Mouse (Mus musculus) neural tube, embryonic 13.5 days (tissue): ENCODE data around the gene Odf3l1. TPM values are rescaled to one million over a fixed set of nuclear protein-coding genes. Genes with fewer than 3 reads are reported as not detected.
A peak's percentile ranks its signal among the peaks of the same experiment; 100 is the strongest.
"Not testable (repeated sequence)": the region's sequence is repeated elsewhere in the genome, so short reads cannot be mapped to it uniquely, and the experiment has no call there.

Source experiments
- ATAC-seq: fragments of 200-750 bp; cut with Nextera tagmentation; 2 replicates; pipeline ENCODE4 v1.8.0; 2017; ENCODE audit warnings: low read depth, mild to moderate bottlenecking, moderate TSS enrichment, moderate library complexity
- H3K27ac ChIP-seq: fragments of 300-500 bp; sonication (generic); replicated peaks from 2 replicates; pipeline ENCODE4 v1.5.1; 2015; ENCODE audit warnings: moderate library complexity, mild to moderate bottlenecking, inconsistent platforms
- H3K27me3 ChIP-seq: fragments of 300-500 bp; sonication (generic); 2 replicates; pipeline ENCODE4 v1.6.1; 2015; ENCODE audit warnings: mild to moderate bottlenecking, inconsistent platforms
- H3K36me3 ChIP-seq: fragments of 300-500 bp; sonication (generic); 2 replicates; pipeline ENCODE4 v1.6.1; 2015; ENCODE audit warnings: mild to moderate bottlenecking, inconsistent platforms
- H3K4me1 ChIP-seq: fragments of 300-500 bp; sonication (generic); replicated peaks from 2 replicates; pipeline ENCODE4 v1.6.1; 2015; ENCODE audit warnings: inconsistent platforms
- H3K4me2 ChIP-seq: fragments of 300-500 bp; sonication (generic); 2 replicates; pipeline ENCODE4 v1.6.1; 2015; ENCODE audit warnings: inconsistent platforms, mild to moderate bottlenecking, moderate library complexity
- H3K4me3 ChIP-seq: fragments of 300-500 bp; sonication (generic); 2 replicates; pipeline ENCODE4 v1.5.1; 2015; ENCODE audit warnings: mild to moderate bottlenecking, inconsistent platforms
- H3K9ac ChIP-seq: fragments of 300-500 bp; sonication (generic); 2 replicates; pipeline ENCODE4 v1.6.1; 2015; ENCODE audit warnings: moderate library complexity, mild to moderate bottlenecking, inconsistent platforms
- H3K9me3 ChIP-seq: fragments of 300-500 bp; sonication (generic); 2 replicates; pipeline ENCODE4 v1.6.1; 2016; ENCODE audit warnings: inconsistent platforms
- WGBS: fragments of 180-500 bp; shearing (Covaris S2); methylation state at CpG from one replicate; pipeline ENCODE4 v1.1.7; 2015; 5-methylcytosine and 5-hydroxymethylcytosine counted together
- polyA plus RNA-seq: library from polyadenylated mRNA; unstranded; fragments of >200 nt; fragmentation: Nextera tagmentation; extraction: Ambion mirVana; gene quantifications from 2 replicates; pipeline ENCODE4 v1.2.1, GENCODE M21; 2015

Gene Odf3l1
- 0.28 TPM in 1 of 2 replicates, not detected in the other for polyA plus RNA-seq

DNA sequence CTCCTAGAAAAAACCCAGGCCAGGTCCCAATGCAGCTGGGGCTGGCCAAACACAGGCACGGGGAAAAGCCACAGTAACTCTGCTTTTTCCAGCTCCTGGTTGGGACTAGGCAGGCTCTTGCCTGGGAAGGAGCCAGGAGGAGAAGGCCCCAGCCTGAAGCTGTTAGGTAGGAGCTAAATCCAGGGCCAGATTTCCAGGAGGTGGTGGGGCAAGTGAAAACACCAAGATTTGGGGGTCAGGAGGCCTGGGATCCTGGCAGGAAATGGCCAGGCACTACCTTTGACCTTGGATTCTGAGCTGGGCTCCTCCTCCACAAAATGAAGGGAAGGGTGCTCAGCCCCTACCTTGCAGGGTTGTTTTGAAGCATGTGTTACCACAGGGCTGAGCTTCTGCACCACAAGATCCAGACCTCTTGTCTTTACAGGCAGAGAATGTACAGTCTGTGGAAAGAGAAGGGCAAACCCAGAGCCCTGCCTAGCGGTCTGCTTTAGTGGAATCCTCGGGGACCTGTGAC is at the start of gene Odf3l1:
TSS of gene Odf3l1 (minus strand) at position 464 of the 514 bp plus-strand sequence.
- H3K9ac ChIP-seq = peak within 1 kb of the TSS; percentile 22; the same call in 1 of the 2 replicates
- H3K4me2 ChIP-seq = peak within 1 kb of the TSS; percentile 43
- WGBS = 23% methylated on average over 3 of the region's 3 CpGs
- H3K27me3 ChIP-seq = peaks cover 47% of the 10 kb centered on the region
- H3K4me3 ChIP-seq = peak within 1 kb of the TSS; percentile 32
- H3K9me3 ChIP-seq = no peaks in the 10 kb centered on the region
- peaks cover 35% of the 10 kb centered on the region for H3K4me1 ChIP-seq
- H3K36me3 ChIP-seq = no peaks in the 10 kb centered on the region
- ATAC-seq = no peak
- H3K27ac ChIP-seq = peak within 1 kb of the TSS; percentile 13; the same call in 1 of the 2 replicates

DNA sequence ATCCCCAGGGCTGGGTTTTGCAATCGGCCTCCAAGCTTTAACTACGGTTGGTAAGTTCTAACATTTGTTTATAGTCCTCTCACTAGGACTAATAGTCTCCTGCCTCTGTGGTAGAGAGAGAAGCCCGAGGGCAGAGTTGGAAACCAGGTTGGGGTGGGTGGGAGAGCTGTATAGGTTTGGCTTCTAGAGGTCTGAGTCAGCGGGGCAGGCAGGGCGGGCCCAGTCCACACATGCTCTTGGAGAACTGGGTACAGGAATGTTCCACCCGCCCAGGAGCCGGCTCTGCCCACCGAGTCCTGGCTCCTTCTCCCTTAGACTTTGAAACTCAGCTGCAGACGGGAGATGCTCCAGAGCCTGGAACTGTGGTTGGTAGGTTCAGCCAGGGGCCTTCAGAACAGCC is 49.5 kb upstream of the Odf3l1 start:
- Histone ChIP-seq H3K4me2 (no peak overlapping the region), H3K4me1 (no peaks in the 10 kb centered on the region), H3K9ac (no peak overlapping the region), H3K27me3 (peaks cover 4% of the 10 kb centered on the region; the same call in 1 of the 2 replicates), H3K9me3 (no peaks in the 10 kb centered on the region), H3K4me3 (no peak overlapping the region), H3K36me3 (0 out of 2 replicates have a peak, but pooled peaks cover 11% of the 10 kb centered on the region), H3K27ac (no peak overlapping the region)
- 90% methylated on average over 9 of the region's 9 CpGs for WGBS
- no peak for ATAC-seq

DNA sequence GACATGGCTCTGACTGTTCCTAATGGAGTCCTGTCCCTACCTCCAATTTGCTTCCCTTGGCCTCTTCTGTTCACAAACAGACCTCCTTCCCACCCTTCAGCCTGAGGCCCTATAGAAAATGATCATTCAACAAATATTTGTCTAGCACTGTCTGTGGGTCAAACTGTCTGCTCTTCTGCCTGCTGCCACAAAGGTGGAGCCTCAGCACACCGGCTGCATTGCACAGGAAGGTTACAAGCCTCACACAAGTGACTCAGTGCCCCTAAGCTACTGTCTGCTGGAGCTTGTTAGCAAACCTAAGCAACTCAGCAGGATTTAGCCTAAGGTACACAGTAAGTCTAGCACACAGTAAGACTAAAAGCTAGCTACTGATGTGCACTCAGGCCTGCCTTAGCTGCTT is 46.5 kb upstream of the Odf3l1 start:
- H3K27ac ChIP-seq = no peak overlapping the region
- H3K27me3 ChIP-seq = peaks cover 4% of the 10 kb centered on the region; the same call in 1 of the 2 replicates
- no peak overlapping the region for H3K9ac ChIP-seq
- no peaks in the 10 kb centered on the region for H3K4me1 ChIP-seq
- H3K9me3 ChIP-seq = no peaks in the 10 kb centered on the region
- 82% methylated on average over 1 of the region's 1 CpGs for WGBS
- H3K36me3 ChIP-seq = no peaks in the 10 kb centered on the region
- no peak overlapping the region for H3K4me2 ChIP-seq
- H3K4me3 ChIP-seq = no peak overlapping the region
- ATAC-seq = no peak

DNA sequence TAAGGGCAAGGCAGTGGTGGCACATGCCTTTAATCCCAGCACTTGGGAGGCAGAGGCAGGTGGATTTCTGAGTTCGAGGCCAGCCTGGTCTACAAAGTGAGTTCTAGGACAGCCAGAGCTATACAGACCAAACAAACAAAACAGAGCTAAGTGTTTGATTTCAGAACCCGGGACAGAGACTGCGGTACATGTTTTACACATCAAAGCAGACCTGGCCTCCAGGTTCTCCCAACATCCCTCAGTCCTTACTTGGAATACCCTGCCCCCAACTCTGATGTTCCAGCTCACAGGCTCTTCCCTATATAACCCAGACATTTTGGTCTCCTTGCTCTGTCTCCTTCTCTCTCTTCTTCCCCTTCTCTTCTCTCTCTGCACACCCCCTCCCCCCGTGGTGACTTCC is 45.5 kb upstream of the Odf3l1 start:
- not testable (repeated sequence) for H3K36me3 ChIP-seq, H3K9ac ChIP-seq, H3K27ac ChIP-seq, ATAC-seq, H3K4me2 ChIP-seq, H3K27me3 ChIP-seq, H3K4me1 ChIP-seq, H3K9me3 ChIP-seq, H3K4me3 ChIP-seq
- WGBS = 58% methylated on average over 4 of the region's 4 CpGs

DNA sequence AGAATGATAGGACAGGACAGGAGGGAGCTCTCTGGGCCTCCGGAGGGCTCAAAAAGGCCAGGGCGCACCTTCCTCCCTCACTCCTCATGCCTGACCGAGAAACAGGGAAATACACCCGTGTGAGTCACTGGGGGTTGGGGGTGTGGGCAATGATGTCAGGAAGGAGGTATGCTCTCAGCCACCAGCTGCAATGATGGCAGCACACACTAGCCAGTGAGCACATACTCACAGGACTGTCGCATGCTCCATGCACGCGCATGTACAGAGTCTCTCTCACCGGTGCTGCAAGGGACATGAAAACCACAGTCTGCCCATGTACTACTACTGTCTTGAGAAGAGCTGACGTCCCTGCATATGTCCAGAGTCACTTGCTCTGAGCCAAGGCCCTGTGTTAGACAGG is 43.1 kb upstream of the Odf3l1 start:
- ATAC-seq = no peak
- H3K4me3 ChIP-seq = no peak overlapping the region
- 84% methylated on average over 9 of the region's 9 CpGs for WGBS
- H3K27ac ChIP-seq = no peak overlapping the region
- H3K4me1 ChIP-seq = no peaks in the 10 kb centered on the region
- no peak overlapping the region for H3K4me2 ChIP-seq
- H3K9ac ChIP-seq = no peak overlapping the region
- H3K27me3 ChIP-seq = peaks cover 4% of the 10 kb centered on the region; the same call in 1 of the 2 replicates
- H3K9me3 ChIP-seq = no peaks in the 10 kb centered on the region
- no peaks in the 10 kb centered on the region for H3K36me3 ChIP-seq

DNA sequence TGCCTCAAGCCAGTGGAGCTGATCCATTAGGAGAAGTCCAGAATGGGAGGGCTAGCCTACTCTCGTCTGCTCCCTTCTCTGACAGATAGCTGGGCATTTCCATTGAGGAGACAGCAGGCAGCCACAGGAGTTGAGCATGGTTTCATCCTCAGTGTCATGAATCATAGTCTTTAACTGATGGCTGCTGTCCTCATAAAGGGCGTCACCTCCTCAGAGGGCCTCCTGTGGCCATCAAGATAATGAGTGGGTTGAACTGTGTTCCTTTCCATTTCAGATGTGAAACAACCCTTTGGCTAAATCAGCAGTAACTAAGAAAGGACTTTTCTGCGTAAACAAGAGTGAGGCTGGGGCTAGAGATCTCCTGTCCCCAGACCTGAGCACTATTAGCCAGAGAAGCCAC is 39.2 kb upstream of the Odf3l1 start:
- WGBS = 84% methylated on average over 3 of the region's 3 CpGs
- Histone ChIP-seq H3K36me3 (no peaks in the 10 kb centered on the region), H3K9ac (no peak overlapping the region)

DNA sequence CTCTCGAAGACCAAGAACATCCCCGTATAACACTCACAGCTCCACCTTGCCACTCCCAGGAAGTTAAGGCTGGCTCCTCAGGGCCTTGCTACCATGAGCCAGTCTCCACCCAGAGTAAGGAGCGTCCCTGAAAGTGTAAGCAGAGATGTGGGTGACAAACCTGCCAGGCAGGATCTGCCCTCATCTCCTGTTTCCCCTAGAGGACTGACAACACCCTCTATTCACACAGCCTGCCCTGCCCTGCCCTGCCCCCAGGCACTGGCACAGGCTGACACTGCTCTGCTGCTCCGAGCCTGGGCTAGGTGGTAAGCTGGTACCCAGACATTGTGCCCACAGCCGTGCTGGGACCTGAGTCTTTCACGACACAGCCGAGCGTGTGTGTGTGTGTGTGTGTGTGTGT is 36.7 kb upstream of the Odf3l1 start:
- Histone ChIP-seq H3K4me1 (0 out of 2 replicates have a peak, but pooled peaks cover 4% of the 10 kb centered on the region), H3K9me3 (no peaks in the 10 kb centered on the region), H3K4me2 (no peak overlapping the region), H3K27ac (no peak overlapping the region), H3K36me3 (no peaks in the 10 kb centered on the region), H3K9ac (no peak overlapping the region), H3K4me3 (no peak overlapping the region), H3K27me3 (no peaks in the 10 kb centered on the region)
- WGBS = 76% methylated on average over 8 of the region's 8 CpGs
- ATAC-seq = no peak

More for the DNA sequence above, 39.2 kb upstream of the Odf3l1 start:
- no peaks in the 10 kb centered on the region for H3K27me3 ChIP-seq
- 0 out of 2 replicates have a peak, but pooled peaks cover 4% of the 10 kb centered on the region for H3K4me1 ChIP-seq
- no peak overlapping the region for H3K4me2 ChIP-seq
- ATAC-seq = no peak
- H3K27ac ChIP-seq = no peak overlapping the region
- H3K9me3 ChIP-seq = no peaks in the 10 kb centered on the region
- no peak overlapping the region for H3K4me3 ChIP-seq

DNA sequence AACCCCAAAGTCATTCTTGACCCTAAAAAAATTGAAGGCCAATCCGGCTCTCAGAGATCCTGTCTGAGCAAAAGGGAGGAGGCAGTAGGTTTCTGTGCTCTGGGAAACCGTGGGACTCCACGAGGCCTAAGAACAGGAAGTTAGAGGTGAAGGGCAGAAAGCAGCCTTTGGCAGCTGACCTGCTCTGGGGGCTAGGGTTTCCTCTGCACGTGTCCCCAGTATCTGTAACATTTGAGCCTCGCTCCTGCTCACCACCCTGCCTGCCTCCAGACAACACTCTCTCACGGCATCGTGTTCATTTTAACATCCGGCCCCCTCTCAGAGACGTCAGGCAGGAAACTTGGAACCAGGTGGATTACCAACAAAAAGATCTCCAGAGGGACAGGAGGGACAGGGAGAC is 36.1 kb upstream of the Odf3l1 start:
- Histone ChIP-seq H3K9ac (no peak overlapping the region), H3K4me2 (no peak overlapping the region), H3K9me3 (no peaks in the 10 kb centered on the region), H3K27ac (no peak overlapping the region), H3K4me1 (0 out of 2 replicates have a peak, but pooled peaks cover 4% of the 10 kb centered on the region), H3K4me3 (no peak overlapping the region), H3K36me3 (no peaks in the 10 kb centered on the region), H3K27me3 (no peaks in the 10 kb centered on the region)
- no peak for ATAC-seq
- 62% methylated on average over 9 of the region's 9 CpGs for WGBS

DNA sequence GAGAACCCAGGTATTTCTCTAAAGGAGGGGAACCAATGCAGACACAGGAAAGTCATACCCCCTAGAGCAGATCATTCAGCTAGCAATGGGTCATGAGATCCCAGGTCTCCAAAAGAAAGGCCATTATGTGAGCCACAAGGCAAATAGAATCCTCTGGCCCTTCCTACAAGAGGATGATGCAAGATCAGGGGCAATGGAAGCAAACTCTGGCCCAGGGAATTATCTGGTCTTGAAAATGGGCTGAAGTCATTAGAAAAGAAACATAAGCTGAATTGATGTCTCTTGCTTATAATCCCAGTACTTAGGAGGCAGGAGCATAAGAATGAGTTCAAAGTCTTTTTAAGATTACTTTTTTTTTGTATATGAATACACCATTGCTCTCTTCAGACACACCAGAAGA is 35.6 kb upstream of the Odf3l1 start:
- Histone ChIP-seq H3K9me3 (no peaks in the 10 kb centered on the region), H3K4me2 (no peak overlapping the region), H3K9ac (no peak overlapping the region), H3K4me1 (0 out of 2 replicates have a peak, but pooled peaks cover 4% of the 10 kb centered on the region), H3K27ac (no peak overlapping the region), H3K36me3 (no peaks in the 10 kb centered on the region), H3K27me3 (no peaks in the 10 kb centered on the region), H3K4me3 (no peak overlapping the region)
- ATAC-seq = no peak

DNA sequence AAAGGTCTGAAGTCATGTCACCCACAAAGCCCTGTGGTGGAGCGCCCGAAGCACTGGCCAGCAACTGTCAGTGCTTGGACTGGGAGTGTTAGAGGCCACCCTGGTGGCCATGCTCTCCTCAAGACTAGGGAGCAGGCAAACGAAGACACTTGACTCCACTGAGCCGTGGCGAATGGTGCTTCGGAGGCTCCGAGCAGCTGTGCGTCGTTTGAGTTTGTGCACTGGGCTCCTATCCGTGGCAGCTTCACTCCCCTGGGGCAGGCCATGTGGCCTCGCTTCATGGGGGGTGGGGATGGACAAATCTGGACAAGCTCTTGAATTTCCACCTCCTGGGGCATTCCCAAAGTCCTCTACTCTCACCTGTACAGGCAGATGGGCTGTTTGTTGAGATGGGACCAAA is 34.9 kb upstream of the Odf3l1 start:
- peaks cover 4% of the 10 kb centered on the region; the same call in 1 of the 2 replicates for H3K4me1 ChIP-seq
- no peak overlapping the region for H3K4me2 ChIP-seq
- H3K36me3 ChIP-seq = no peaks in the 10 kb centered on the region
- no peak overlapping the region for H3K9ac ChIP-seq
- no peak overlapping the region for H3K4me3 ChIP-seq
- 63% methylated on average over 11 of the region's 11 CpGs for WGBS
- H3K9me3 ChIP-seq = no peaks in the 10 kb centered on the region
- H3K27ac ChIP-seq = no peak overlapping the region
- H3K27me3 ChIP-seq = no peaks in the 10 kb centered on the region
- no peak for ATAC-seq

DNA sequence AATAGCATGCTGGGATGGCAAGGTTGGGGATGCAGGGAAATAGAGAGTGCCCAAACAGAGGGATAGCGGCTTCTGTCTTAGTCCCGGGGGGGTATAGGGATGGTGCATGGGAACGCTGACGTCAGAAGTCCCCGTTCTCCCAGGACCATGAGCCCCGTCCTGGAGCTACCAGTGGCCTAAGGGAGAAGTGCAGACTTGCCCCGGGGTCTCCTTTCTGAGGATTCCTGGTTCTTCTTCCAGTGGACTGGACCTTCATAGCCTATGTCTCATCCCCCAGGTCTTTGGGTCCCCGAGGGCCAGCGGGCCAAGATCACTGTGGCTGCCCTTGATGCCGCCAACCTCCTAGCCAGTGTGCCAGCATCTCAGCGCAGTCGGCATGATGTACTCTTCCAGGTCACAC is 32.3 kb upstream of the Odf3l1 start:
- H3K4me2 ChIP-seq = no peak overlapping the region
- H3K9ac ChIP-seq = no peak overlapping the region
- peaks cover 18% of the 10 kb centered on the region for H3K4me1 ChIP-seq
- no peak for ATAC-seq
- H3K36me3 ChIP-seq = no peaks in the 10 kb centered on the region
- H3K9me3 ChIP-seq = no peaks in the 10 kb centered on the region
- WGBS = 86% methylated on average over 12 of the region's 12 CpGs
- H3K27me3 ChIP-seq = peaks cover 13% of the 10 kb centered on the region; the same call in 1 of the 2 replicates
- no peak overlapping the region for H3K27ac ChIP-seq
- H3K4me3 ChIP-seq = no peak overlapping the region

DNA sequence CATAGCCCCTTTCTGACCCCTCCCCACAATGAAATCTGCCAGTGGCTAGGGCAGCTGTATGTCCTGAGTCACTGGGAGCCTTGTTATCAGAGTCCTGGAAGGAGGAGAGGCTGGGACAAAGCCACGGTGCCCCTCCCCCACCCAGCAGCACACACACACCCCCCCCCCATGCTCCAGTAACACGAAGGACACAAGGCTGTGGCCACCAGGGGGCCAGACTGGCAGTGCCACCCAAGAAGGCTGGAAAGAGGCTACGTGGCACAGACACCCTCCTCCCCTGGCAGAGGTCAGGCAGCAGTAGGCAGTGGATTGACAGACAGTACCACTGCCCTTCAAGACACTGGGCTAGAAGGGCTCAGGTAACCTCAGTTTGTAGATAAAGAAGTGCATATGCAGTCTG is 29.5 kb upstream of the Odf3l1 start:
- ATAC-seq = no peak
- Histone ChIP-seq H3K36me3 (no peaks in the 10 kb centered on the region), H3K9me3 (no peaks in the 10 kb centered on the region), H3K4me3 (no peak overlapping the region), H3K9ac (peak overlapping the region; percentile 26; the same call in 1 of the 2 replicates), H3K27ac (no peak overlapping the region), H3K4me1 (peaks cover 22% of the 10 kb centered on the region), H3K4me2 (no peak overlapping the region), H3K27me3 (peaks cover 25% of the 10 kb centered on the region)
- WGBS = 23% methylated on average over 3 of the region's 3 CpGs

DNA sequence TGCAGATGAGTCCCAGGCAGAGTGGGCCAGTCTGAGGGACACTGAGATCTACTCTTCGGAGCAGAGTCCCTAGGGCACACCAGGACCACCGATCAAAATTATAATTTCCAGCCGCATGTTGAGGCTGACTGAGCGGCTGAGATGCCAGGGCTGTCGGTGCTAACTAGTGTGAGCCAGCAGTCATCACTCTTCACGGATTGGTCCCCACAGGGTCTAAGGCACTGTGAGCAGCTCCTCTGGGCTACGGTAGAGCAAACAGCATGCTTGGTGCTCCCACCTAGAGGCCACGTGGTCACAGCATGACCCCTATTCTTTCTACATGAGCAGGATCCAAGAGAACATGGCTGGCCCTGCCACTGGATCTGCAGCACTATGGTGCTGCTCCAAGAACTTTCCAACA is 28.8 kb upstream of the Odf3l1 start:
- ATAC-seq = no peak
- Histone ChIP-seq H3K4me2 (no peak overlapping the region), H3K36me3 (no peaks in the 10 kb centered on the region), H3K4me1 (peaks cover 22% of the 10 kb centered on the region), H3K4me3 (no peak overlapping the region), H3K9me3 (no peaks in the 10 kb centered on the region), H3K27me3 (peaks cover 25% of the 10 kb centered on the region), H3K9ac (0 out of 2 replicates have a peak overlapping the region, but pooled peaks have one; percentile 26), H3K27ac (no peak overlapping the region)
- WGBS = 54% methylated on average over 8 of the region's 8 CpGs
